27 mouse cellular contexts compared by ENCODE assay signal in the genomic region with DNA sequence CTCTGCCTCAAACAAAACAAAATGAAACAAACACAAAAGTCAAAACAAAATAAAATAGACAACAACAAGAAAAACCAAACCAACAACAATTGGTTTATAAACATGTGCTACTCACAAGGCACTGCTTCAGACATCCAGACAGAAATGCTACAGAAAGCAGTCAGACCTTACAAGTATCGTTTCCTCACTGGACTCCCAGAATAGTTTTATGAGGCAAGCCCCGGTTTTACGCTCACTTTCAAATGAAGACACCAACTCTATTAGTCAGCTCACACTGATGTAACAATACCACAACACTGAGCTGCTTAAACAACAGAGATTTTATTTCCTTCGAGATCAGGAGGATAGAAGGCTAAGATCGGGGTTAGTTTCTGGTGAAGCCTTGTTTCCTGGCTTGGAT. TPM values are rescaled to one million over a fixed set of nuclear protein-coding genes. Genes with fewer than 3 reads are reported as not detected.
A peak's percentile ranks its signal among the peaks of the same experiment; 100 is the strongest.
DNase-seq lines count a peak whose midpoint lies in the region; ATAC-seq and TF ChIP-seq lines count a peak whose summit lies in the region.
"Had no signal": no experiment of that assay in that cellular context is flagged by ENCODE, and none has a peak within 500 bp of the region (broad histone marks: within the 10 kb centered on the region; RNA-seq: fewer than 3 reads in every experiment).

No protein-coding gene starts in this region.

- H3K9me3 ChIP-seq in forebrain, embryonic 13.5 days (replicated peaks), result no peaks in the 10 kb centered on the region
- H3K9me3 ChIP-seq: embryonic facial prominence, embryonic 10.5 days; forebrain, embryonic 10.5 days; forebrain, embryonic 15.5 days; G1E; heart, embryonic 13.5 days; hindbrain, embryonic 12.5 days had no signal

- intact Hi-C loops in gastrocnemius, adult 2 months (cut with DNase I), result no loop called here

- TF ChIP-seq CTCF in gastrocnemius, adult 2 months (IDR thresholded peaks at IDR 0.05), result no peak
- no peak for TF ChIP-seq CTCF in embryonic fibroblast, embryonic 13.5 days (IDR thresholded peaks at IDR 0.05; ENCODE audit: borderline replicate concordance, insufficient read depth, low read length)

- peaks cover 4% of the 10 kb centered on the region; the same call in 1 of the 2 replicates for H3K4me1 ChIP-seq in embryonic fibroblast, embryonic 13.5 days (ENCODE audit: control insufficient read depth, insufficient read depth, low read length)
- H3K4me1 ChIP-seq in forebrain, embryonic 13.5 days, result peaks cover 31% of the 10 kb centered on the region

- TF ChIP-seq POLR2A in embryonic fibroblast, embryonic 13.5 days (IDR thresholded peaks at IDR 0.05; ENCODE audit: low read depth, low read length), result 0 out of 2 replicates have a peak, but pooled peaks have one; percentile 28

- H3K27me3 ChIP-seq in forebrain, embryonic 13.5 days, result no peaks in the 10 kb centered on the region
- H3K27me3 ChIP-seq: forebrain, embryonic 15.5 days; heart, embryonic 13.5 days; hindbrain, embryonic 12.5 days; Patski had no signal

- H3K27ac ChIP-seq in gastrocnemius, adult 2 months, result peak overlapping the region; percentile 72
- H3K27ac ChIP-seq in embryonic fibroblast, embryonic 13.5 days (ENCODE audit: insufficient read depth, low read length), result peak overlapping the region; percentile 43
- no peak overlapping the region for H3K27ac ChIP-seq in forebrain, embryonic 13.5 days
- H3K27ac ChIP-seq: embryonic facial prominence, embryonic 10.5 days; forebrain, embryonic 15.5 days; heart, embryonic 13.5 days; hindbrain, embryonic 12.5 days had no signal

- no peaks in the 10 kb centered on the region for H3K36me3 ChIP-seq in forebrain, embryonic 13.5 days (ENCODE audit: poor library complexity, severe bottlenecking)
- H3K36me3 ChIP-seq: embryonic facial prominence, embryonic 10.5 days; forebrain, embryonic 10.5 days; forebrain, embryonic 15.5 days; G1E; heart, embryonic 13.5 days; hindbrain, embryonic 12.5 days had no signal

- DNase-seq in gastrocnemius, adult 2 months, result no peak
- DNase-seq in gastrocnemius, adult 18-20 months (ENCODE audit: low spot score), result no peak
- no peak for DNase-seq in layer of hippocampus, adult 11-12 months (ENCODE audit: low spot score)
- no peak for DNase-seq in kidney, postnatal 10 days
- DNase-seq: adrenal gland, postnatal 14 days; cerebellum, adult 18-20 months; cerebellum, postnatal 10 days; gastrocnemius, postnatal 14 days; heart, postnatal 36 days had no signal

- H3K4me3 ChIP-seq in gastrocnemius, adult 2 months, result peak overlapping the region; percentile 23; the same call in 1 of the 2 replicates
- no peak overlapping the region for H3K4me3 ChIP-seq in embryonic fibroblast, embryonic 13.5 days (ENCODE audit: insufficient read depth, low read length)
- H3K4me3 ChIP-seq in forebrain, embryonic 13.5 days, result no peak overlapping the region
- H3K4me3 ChIP-seq: embryonic facial prominence, embryonic 10.5 days; erythroblast, embryonic 14.5 days; forebrain, embryonic 10.5 days; forebrain, embryonic 15.5 days; heart, embryonic 13.5 days; hindbrain, embryonic 12.5 days had no signal

- H3K4me2 ChIP-seq in forebrain, embryonic 13.5 days, result no peak overlapping the region
- H3K4me2 ChIP-seq: forebrain, embryonic 15.5 days; heart, embryonic 13.5 days; hindbrain, embryonic 12.5 days had no signal

- 93% methylated on average over 5 of the region's 5 CpGs for WGBS in forebrain, embryonic 13.5 days

- peak; percentile 45 for ATAC-seq in megakaryocyte progenitor cell, adult 5-6 weeks (replicated peaks; ENCODE audit: poor library complexity)
- no peak for ATAC-seq in forebrain, embryonic 13.5 days
- ATAC-seq: activated CD4-positive, CD25-positive, alpha-beta regulatory T cell, adult 4 months; forebrain, embryonic 15.5 days; hindbrain, embryonic 16.5 days; inflammation-experienced regulatory T-cells, adult 6 months; intestine, postnatal 0 days; Patski had no signal

- no peak overlapping the region for H3K9ac ChIP-seq in forebrain, embryonic 13.5 days
- H3K9ac ChIP-seq: forebrain, embryonic 15.5 days; heart, embryonic 13.5 days; hindbrain, embryonic 12.5 days had no signal

RNA-seq across cellular contexts. Expression of gene Sh2d6, which starts 0.8 kb away (rescaled TPM):
- under 1 TPM; 0.59 to 0.99 TPM for total RNA-seq in gastrocnemius, adult 2 months (2021)
- total RNA-seq in gastrocnemius, adult 18-20 months (2021), result 1 to 10 TPM in 1 of 2 experiments, under 1 TPM in 1; 0.93 to 1.3 TPM
- 1.8 and 1.9 TPM in 2 replicates for polyA plus RNA-seq in embryonic fibroblast, embryonic 13.5 days (2011; ENCODE audit: insufficient read length, low read depth, missing spikeins)
- not detected in 2 replicates for total RNA-seq in megakaryocyte progenitor cell, adult 5-6 weeks (2015)
- total RNA-seq in megakaryocyte progenitor cell, adult 5-6 weeks (2017), result not detected in 2 replicates
- 0.62 and 0.89 TPM in 2 replicates for polyA plus RNA-seq in forebrain, embryonic 13.5 days (2015; fragmentation: Nextera tagmentation; extraction: Ambion mirVana)
- total RNA-seq: heart, adult 8-10 months had no signal
- polyA plus RNA-seq: activated CD4-positive, CD25-positive, alpha-beta regulatory T cell, adult 4 months; embryonic facial prominence, embryonic 14.5 days; erythroblast, embryonic 14.5 days; G1E; heart, postnatal 0 days; inflammation-experienced regulatory T-cells, adult 6 months had no signal

RNA-seq across cellular contexts. Expression of gene Capg, which starts 21.9 kb away (rescaled TPM):
- 1 to 10 TPM; 6.8 to 9.7 TPM for total RNA-seq in gastrocnemius, adult 2 months (2021)
- 10 to 100 TPM in 1 of 2 experiments, 1 to 10 TPM in 1; 9.2 to 14.3 TPM for total RNA-seq in gastrocnemius, adult 18-20 months (2021)
- 95.7 and 182 TPM in 2 replicates for polyA plus RNA-seq in embryonic fibroblast, embryonic 13.5 days (2011; ENCODE audit: insufficient read length, low read depth, missing spikeins)
- total RNA-seq in megakaryocyte progenitor cell, adult 5-6 weeks (2015), result 24.4 and 25.5 TPM in 2 replicates
- 42.7 and 60.1 TPM in 2 replicates for total RNA-seq in megakaryocyte progenitor cell, adult 5-6 weeks (2017)
- 4.7 and 4.8 TPM in 2 replicates for polyA plus RNA-seq in forebrain, embryonic 13.5 days (2015; fragmentation: Nextera tagmentation; extraction: Ambion mirVana)
